Mouse (Mus musculus) skeletal muscle tissue, postnatal 0 days (tissue): Measurements from ENCODE around the gene Vmn1r176. TPM values are rescaled to one million over a fixed set of nuclear protein-coding genes. Genes with fewer than 3 reads are reported as not detected.

ENCODE experiments used
- polyA plus RNA-seq: library from polyadenylated mRNA; unstranded; fragments of >200 nt; fragmentation: Nextera tagmentation; extraction: Ambion mirVana; gene quantifications from 2 replicates; pipeline ENCODE4 v1.2.1, GENCODE M21; 2015

Vmn1r176 gene
- not detected in 2 replicates for polyA plus RNA-seq

GRCm38 (mm10) chr7:23837272-23837671 is at the start of gene Vmn1r176:
Gene Vmn1r176 (minus strand): TSS chr7:23837372.

GRCm38 (mm10) chr7:23866349-23866748 is 29.2 kb upstream of the Vmn1r176 start, which contains the start of gene Vmn1r177:
Gene Vmn1r177 (minus strand): TSS chr7:23866449.

GRCm38 (mm10) chr7:23810543-23810942 is 26.6 kb downstream of the Vmn1r176 start, which contains the start of gene Vmn1r175:
Gene Vmn1r175 (minus strand): TSS chr7:23810643.

Other genes starting within 250 kb of the Vmn1r176 start
- gene Vmn1r170, start 231.2 kb downstream of the Vmn1r176 start, polyA plus RNA-seq, result not detected in 2 replicates
- gene Vmn1r171, start 206.7 kb downstream of the Vmn1r176 start, polyA plus RNA-seq, result not detected in 2 replicates
- not detected in 2 replicates for gene Vmn1r172, start 179.1 kb downstream of the Vmn1r176 start, polyA plus RNA-seq
- not detected in 2 replicates for gene Vmn1r173, start 136.7 kb downstream of the Vmn1r176 start, polyA plus RNA-seq
- gene Vmn1r174, start 85.1 kb downstream of the Vmn1r176 start, polyA plus RNA-seq, result not detected in 2 replicates
- gene Vmn1r175, start 26.7 kb downstream of the Vmn1r176 start, polyA plus RNA-seq, result not detected in 2 replicates
- gene Vmn1r177, start 29.1 kb upstream of the Vmn1r176 start, polyA plus RNA-seq, result not detected in 2 replicates
- gene Vmn1r178, start 54.6 kb upstream of the Vmn1r176 start, polyA plus RNA-seq, result not detected in 2 replicates
- gene Vmn1r179, start 89.6 kb upstream of the Vmn1r176 start, polyA plus RNA-seq, result not detected in 2 replicates
- gene Vmn1r180, start 113.3 kb upstream of the Vmn1r176 start, polyA plus RNA-seq, result not detected in 2 replicates
- not detected in 2 replicates for gene Vmn1r181, start 137.2 kb upstream of the Vmn1r176 start, polyA plus RNA-seq
- not detected in 2 replicates for gene V1rd19, start 164.3 kb upstream of the Vmn1r176 start, polyA plus RNA-seq
- gene Vmn1r183, start 215.9 kb upstream of the Vmn1r176 start, polyA plus RNA-seq, result not detected in 2 replicates
- gene Zfp180, start 244.6 kb upstream of the Vmn1r176 start, polyA plus RNA-seq, result 4.3 and 5.5 TPM in 2 replicates